Mouse (Mus musculus) adrenal gland, adult 18-20 months (tissue): ENCODE results near the gene Gm11555. TPM values are rescaled to one million over a fixed set of nuclear protein-coding genes. Genes with fewer than 3 reads are reported as not detected.
"Not testable (repeated sequence)": the region's sequence is repeated elsewhere in the genome, so short reads cannot be mapped to it uniquely, and the experiment has no call there.

Experiments used
- DNase-seq, 2 experiments: peaks; one replicate each; pipeline ENCODE4 v3.0.0; 2021 to 2022; ENCODE audit warnings: low spot score in 2 of 2
- long read RNA-seq, 2 experiments: library from polyadenylated mRNA; stranded (forward); transcript quantifications; one replicate each; pipeline ENCODE4 v2.0.0; 2021
- total RNA-seq, 2 experiments: library from RNA; stranded (reverse); gene quantifications; 1 replicate in 1 of 2; 2 replicates in 1 of 2; pipeline ENCODE4 v1.2.3; 2021

Gene Gm11555
- not detected for total RNA-seq
- long read RNA-seq, experiment 1 = 0 reads
- long read RNA-seq, experiment 2 = 0 reads

GRCm38 (mm10) chr11:99650136-99650535, at the start of gene Gm11555:
Gm11555 (minus strand) TSS chr11:99650236.
- DNase-seq = no peak

- DNase-seq = no peak
These were observed 40.4 kb upstream of the Gm11555 start, which contains the start of gene Gm14190 for GRCm38 (mm10) chr11:99690463-99690862. Gm14190 (minus strand) TSS chr11:99690740.

- not testable (repeated sequence) for DNase-seq
These were observed 35.2 kb upstream of the Gm11555 start for GRCm38 (mm10) chr11:99685235-99685634.

GRCm38 (mm10) chr11:99683481-99683880, 33.4 kb upstream of the Gm11555 start:
- DNase-seq = no peak

GRCm38 (mm10) chr11:99665860-99666259, 15.8 kb upstream of the Gm11555 start, which contains the start of gene Krtap4-6:
Krtap4-6 (minus strand) TSS chr11:99665960.
- no peak for DNase-seq

GRCm38 (mm10) chr11:99662802-99663201, 12.8 kb upstream of the Gm11555 start:
- DNase-seq = no peak

- no peak for DNase-seq
These were observed 9.2 kb upstream of the Gm11555 start for GRCm38 (mm10) chr11:99659256-99659655.

GRCm38 (mm10) chr11:99658467-99659010, 8.5 kb upstream of the Gm11555 start, which contains the start of gene Gm11563:
Gm11563 (minus strand) TSS chr11:99658960.
- not testable (repeated sequence) for DNase-seq

GRCm38 (mm10) chr11:99657051-99657450, 7.0 kb upstream of the Gm11555 start:
- DNase-seq = no peak

- DNase-seq = no peak
These were observed 3.6 kb downstream of the Gm11555 start for GRCm38 (mm10) chr11:99646444-99646843.

- no peak for DNase-seq
These were observed 5.7 kb downstream of the Gm11555 start for GRCm38 (mm10) chr11:99644351-99644750.

GRCm38 (mm10) chr11:99643635-99644139, 6.3 kb downstream of the Gm11555 start, which contains the start of gene Krtap4-7:
Krtap4-7 (minus strand) TSS chr11:99644089.
- DNase-seq = not testable (repeated sequence)

GRCm38 (mm10) chr11:99640926-99641325, 9.1 kb downstream of the Gm11555 start:
- DNase-seq = no peak

- DNase-seq = no peak
These were observed 12.9 kb downstream of the Gm11555 start for GRCm38 (mm10) chr11:99637086-99637485.

GRCm38 (mm10) chr11:99634653-99635134, 15.3 kb downstream of the Gm11555 start, which contains the start of gene Krtap4-2:
Krtap4-2 (minus strand) TSS chr11:99635084.
- no peak for DNase-seq

GRCm38 (mm10) chr11:99633293-99633692, 16.7 kb downstream of the Gm11555 start:
- no peak for DNase-seq

GRCm38 (mm10) chr11:99630890-99631289, 19.1 kb downstream of the Gm11555 start:
- no peak for DNase-seq

GRCm38 (mm10) chr11:99628138-99628537, 21.9 kb downstream of the Gm11555 start, which contains the start of gene Krtap4-1:
Krtap4-1 (minus strand) TSS chr11:99628238.
- DNase-seq = no peak

- no peak for DNase-seq
These were observed 29.7 kb downstream of the Gm11555 start, which contains the start of gene Gm11562 for GRCm38 (mm10) chr11:99620335-99620734. Gm11562 (minus strand) TSS chr11:99620435.

- no peak for DNase-seq
These were observed 35.2 kb downstream of the Gm11555 start, which contains the start of gene Krtap2-4 for GRCm38 (mm10) chr11:99614796-99615363. Krtap2-4 (minus strand) TSS chr11:99614846.

GRCm38 (mm10) chr11:99610089-99610488, 39.9 kb downstream of the Gm11555 start, which contains the start of gene Gm11937:
Gm11937 (minus strand) TSS chr11:99610189.
- DNase-seq = not testable (repeated sequence)

- no peak for DNase-seq
These were observed 40.9 kb downstream of the Gm11555 start for GRCm38 (mm10) chr11:99609126-99609525.
